Mouse (Mus musculus) midbrain, embryonic 13.5 days (tissue): ENCODE results near the gene Hoxc10. TPM values are rescaled to one million over a fixed set of nuclear protein-coding genes. Genes with fewer than 3 reads are reported as not detected.

Source experiments
- ATAC-seq: fragments of 200-750 bp; cut with Nextera tagmentation; 2 replicates; pipeline ENCODE4 v1.8.0; 2017; ENCODE audit warnings: mild to moderate bottlenecking, moderate TSS enrichment, moderate library complexity
- H3K27ac ChIP-seq: fragments of 300-500 bp; sonication (generic); 2 replicates; pipeline ENCODE4 v1.5.1; 2015; ENCODE audit warnings: inconsistent platforms, mild to moderate bottlenecking, moderate library complexity
- H3K27me3 ChIP-seq: fragments of 300-500 bp; sonication (generic); 2 replicates; pipeline ENCODE4 v1.6.1; 2015; ENCODE audit warnings: mild to moderate bottlenecking, inconsistent platforms
- H3K36me3 ChIP-seq: fragments of 300-500 bp; sonication (generic); 2 replicates; pipeline ENCODE4 v1.6.1; 2015; ENCODE audit warnings: mild to moderate bottlenecking, inconsistent platforms
- H3K4me1 ChIP-seq: fragments of 300-500 bp; sonication (generic); replicated peaks from 2 replicates; pipeline ENCODE4 v1.6.1; 2015; ENCODE audit warnings: inconsistent platforms
- H3K4me2 ChIP-seq: fragments of 300-500 bp; sonication (generic); replicated peaks from 2 replicates; pipeline ENCODE4 v1.6.1; 2015; ENCODE audit warnings: moderate library complexity, mild to moderate bottlenecking, inconsistent platforms
- H3K4me3 ChIP-seq: fragments of 300-500 bp; sonication (generic); replicated peaks from 2 replicates; pipeline ENCODE4 v1.5.1; 2015; ENCODE audit warnings: mild to moderate bottlenecking, inconsistent platforms
- H3K9ac ChIP-seq: fragments of 300-500 bp; sonication (generic); replicated peaks from 2 replicates; pipeline ENCODE4 v1.6.1; 2015; ENCODE audit warnings: mild to moderate bottlenecking, inconsistent platforms
- H3K9me3 ChIP-seq: fragments of 300-500 bp; sonication (generic); 2 replicates; pipeline ENCODE4 v1.6.1; 2016; ENCODE audit warnings: mild to moderate bottlenecking, inconsistent platforms
- WGBS: fragments of 180-500 bp; shearing (Covaris S2); methylation state at CpG from one replicate; pipeline ENCODE4 v1.1.7; 2015; 5-methylcytosine and 5-hydroxymethylcytosine counted together
- polyA plus RNA-seq: library from polyadenylated mRNA; unstranded; fragments of >200 nt; fragmentation: Nextera tagmentation; extraction: Ambion mirVana; gene quantifications from 2 replicates; pipeline ENCODE4 v1.2.1, GENCODE M21; 2015

The Hoxc10 gene
- polyA plus RNA-seq, 1 experiment from 2014 or later = not detected

- Histone ChIP-seq H3K4me2 (no peak overlapping the region), H3K9me3 (no peaks in the 10 kb centered on the region), H3K9ac (no peak overlapping the region), H3K36me3 (no peaks in the 10 kb centered on the region), H3K27me3 (peaks cover 100% of the 10 kb centered on the region), H3K4me3 (no peak overlapping the region), H3K27ac (no peak overlapping the region), H3K4me1 (peaks cover 2% of the 10 kb centered on the region; the same call in 1 of the 2 replicates)
- WGBS = 0% methylated on average over 12 of the region's 12 CpGs
- ATAC-seq = no peak
Measured at GRCm38 (mm10) chr15:102934438-102934837, 32.2 kb upstream of the Hoxc10 start.

GRCm38 (mm10) chr15:102934897-102935296, 31.7 kb upstream of the Hoxc10 start:
- under 1% methylated on average over 27 of the region's 27 CpGs for WGBS
- Histone ChIP-seq H3K4me2 (no peak overlapping the region), H3K4me1 (peaks cover 6% of the 10 kb centered on the region; the same call in 1 of the 2 replicates), H3K27me3 (peaks cover 100% of the 10 kb centered on the region), H3K9ac (no peak overlapping the region), H3K36me3 (no peaks in the 10 kb centered on the region), H3K4me3 (no peak overlapping the region), H3K27ac (no peak overlapping the region), H3K9me3 (no peaks in the 10 kb centered on the region)
- ATAC-seq = no peak

- Histone ChIP-seq H3K4me1 (peaks cover 6% of the 10 kb centered on the region; the same call in 1 of the 2 replicates), H3K4me3 (no peak within 1 kb of the TSS), H3K4me2 (no peak within 1 kb of the TSS), H3K27me3 (peaks cover 100% of the 10 kb centered on the region), H3K36me3 (no peaks in the 10 kb centered on the region), H3K9me3 (no peaks in the 10 kb centered on the region), H3K9ac (no peak within 1 kb of the TSS), H3K27ac (no peak within 1 kb of the TSS)
- ATAC-seq = no peak
- WGBS = 1% methylated on average over 30 of the region's 31 CpGs
Measured at GRCm38 (mm10) chr15:102936279-102936972, 30.2 kb upstream of the Hoxc10 start, which contains the start of gene Hoxc12. TSS of gene Hoxc12 (plus strand) at chr15:102936757.

- under 1% methylated on average over 45 of the region's 50 CpGs for WGBS
- H3K27ac ChIP-seq = no peak overlapping the region
- peaks cover 100% of the 10 kb centered on the region for H3K27me3 ChIP-seq
- H3K4me3 ChIP-seq = no peak overlapping the region
- ATAC-seq = no peak
- H3K4me2 ChIP-seq = no peak overlapping the region
- no peaks in the 10 kb centered on the region for H3K36me3 ChIP-seq
- no peaks in the 10 kb centered on the region for H3K9me3 ChIP-seq
- peaks cover 6% of the 10 kb centered on the region; the same call in 1 of the 2 replicates for H3K4me1 ChIP-seq
- no peak overlapping the region for H3K9ac ChIP-seq
Measured at GRCm38 (mm10) chr15:102937036-102937666, 29.4 kb upstream of the Hoxc10 start.

GRCm38 (mm10) chr15:102939256-102940155, 27.1 kb upstream of the Hoxc10 start:
- no peak overlapping the region for H3K9ac ChIP-seq
- H3K4me1 ChIP-seq = peaks cover 10% of the 10 kb centered on the region; the same call in 1 of the 2 replicates
- no peaks in the 10 kb centered on the region for H3K9me3 ChIP-seq
- H3K27me3 ChIP-seq = peaks cover 100% of the 10 kb centered on the region
- H3K27ac ChIP-seq = no peak overlapping the region
- no peak overlapping the region for H3K4me2 ChIP-seq
- WGBS = 1% methylated on average over 33 of the region's 34 CpGs
- no peak for ATAC-seq
- H3K4me3 ChIP-seq = no peak overlapping the region
- no peaks in the 10 kb centered on the region for H3K36me3 ChIP-seq

- Histone ChIP-seq H3K9ac (no peak overlapping the region), H3K9me3 (no peaks in the 10 kb centered on the region), H3K27me3 (peaks cover 100% of the 10 kb centered on the region), H3K4me3 (0 out of 2 replicates have a peak overlapping the region, but pooled peaks have one; percentile 11), H3K4me1 (peaks cover 10% of the 10 kb centered on the region; the same call in 1 of the 2 replicates), H3K27ac (no peak overlapping the region), H3K36me3 (no peaks in the 10 kb centered on the region), H3K4me2 (peak overlapping the region; percentile 31)
- no peak for ATAC-seq
- WGBS = under 1% methylated on average over 53 of the region's 53 CpGs
Measured at GRCm38 (mm10) chr15:102942739-102943467, 23.7 kb upstream of the Hoxc10 start.

GRCm38 (mm10) chr15:102943468-102943813, 23.2 kb upstream of the Hoxc10 start:
- peaks cover 100% of the 10 kb centered on the region for H3K27me3 ChIP-seq
- 2% methylated on average over 5 of the region's 5 CpGs for WGBS
- H3K4me2 ChIP-seq = no peak overlapping the region
- ATAC-seq = no peak
- H3K36me3 ChIP-seq = no peaks in the 10 kb centered on the region
- H3K9ac ChIP-seq = no peak overlapping the region
- H3K27ac ChIP-seq = no peak overlapping the region
- no peak overlapping the region for H3K4me3 ChIP-seq
- no peaks in the 10 kb centered on the region for H3K9me3 ChIP-seq
- H3K4me1 ChIP-seq = peaks cover 10% of the 10 kb centered on the region; the same call in 1 of the 2 replicates

GRCm38 (mm10) chr15:102945185-102946077, 21.2 kb upstream of the Hoxc10 start:
- H3K4me2 ChIP-seq = no peak overlapping the region

GRCm38 (mm10) chr15:102947276-102947675, 19.3 kb upstream of the Hoxc10 start:
- H3K27me3 ChIP-seq = peaks cover 100% of the 10 kb centered on the region
- ATAC-seq = no peak
- H3K9ac ChIP-seq = no peak overlapping the region
- H3K4me3 ChIP-seq = no peak overlapping the region
- 2% methylated on average over 9 of the region's 9 CpGs for WGBS
- H3K27ac ChIP-seq = no peak overlapping the region
- H3K4me1 ChIP-seq = 0 out of 2 replicates have a peak, but pooled peaks cover 4% of the 10 kb centered on the region
- H3K4me2 ChIP-seq = no peak overlapping the region
- no peaks in the 10 kb centered on the region for H3K36me3 ChIP-seq
- no peaks in the 10 kb centered on the region for H3K9me3 ChIP-seq

More at GRCm38 (mm10) chr15:102945185-102946077, 21.2 kb upstream of the Hoxc10 start:
- Histone ChIP-seq H3K4me3 (no peak overlapping the region), H3K4me1 (0 out of 2 replicates have a peak, but pooled peaks cover 4% of the 10 kb centered on the region), H3K9me3 (no peaks in the 10 kb centered on the region), H3K27ac (no peak overlapping the region), H3K9ac (no peak overlapping the region), H3K27me3 (peaks cover 100% of the 10 kb centered on the region), H3K36me3 (no peaks in the 10 kb centered on the region)
- 8% methylated on average over 22 of the region's 22 CpGs for whole genome bisulfite sequencing
- ATAC-seq = no peak

GRCm38 (mm10) chr15:102948842-102949241, 17.8 kb upstream of the Hoxc10 start:
- Histone ChIP-seq H3K4me3 (no peak overlapping the region), H3K9me3 (no peaks in the 10 kb centered on the region), H3K9ac (no peak overlapping the region), H3K27me3 (peaks cover 100% of the 10 kb centered on the region), H3K4me2 (no peak overlapping the region), H3K36me3 (no peaks in the 10 kb centered on the region), H3K27ac (no peak overlapping the region), H3K4me1 (no peaks in the 10 kb centered on the region)
- 5% methylated on average over 2 of the region's 2 CpGs for WGBS
- ATAC-seq = no peak
